Mouse (Mus musculus) G1E (cell line): ENCODE results near the gene Ptcd1. TPM values are rescaled to one million over a fixed set of nuclear protein-coding genes. Genes with fewer than 3 reads are reported as not detected.

ENCODE experiments used
- ATAC-seq: 2 replicates; pipeline ENCODE4 v1.8.0; 2016; ENCODE audit warnings: mild to moderate bottlenecking; ENCODE audit not compliant: insufficient number of reproducible peaks, poor library complexity, low FRiP score, severe bottlenecking; ENCODE audit errors: extremely low read depth
- DNase-seq: peaks from one replicate; pipeline ENCODE4 v3.0.0; 2012; ENCODE audit warnings: low spot score
- H3K27me3 ChIP-seq: 2 replicates; pipeline ENCODE4 v1.6.1; 2012; ENCODE audit warnings: mild to moderate bottlenecking, low read length, inconsistent platforms; ENCODE audit not compliant: insufficient read depth
- H3K36me3 ChIP-seq: replicated peaks from 2 replicates; pipeline ENCODE3; 2012; ENCODE audit warnings: mild to moderate bottlenecking, inconsistent platforms
- H3K4me1 ChIP-seq: 2 replicates; pipeline ENCODE4 v1.6.1; 2012; ENCODE audit warnings: low read depth, low read length, inconsistent platforms, mixed read lengths; ENCODE audit not compliant: insufficient read depth
- H3K4me3 ChIP-seq: 2 replicates; pipeline ENCODE4 v1.5.1; 2012; ENCODE audit warnings: low read depth, mild to moderate bottlenecking, inconsistent platforms, low read length, moderate library complexity, mixed read lengths
- H3K9me3 ChIP-seq: replicated peaks from 2 replicates; pipeline ENCODE4 v1.6.1; 2012; ENCODE audit warnings: inconsistent platforms
- CTCF ChIP-seq: IDR thresholded peaks from 2 replicates; pipeline ENCODE4 v1.5.1; 2012; ENCODE audit warnings: low read depth, low read length, inconsistent platforms, mixed read lengths
- GATA1 ChIP-seq: IDR thresholded peaks from 2 replicates; pipeline ENCODE4 v1.6.1; 2012; ENCODE audit warnings: borderline replicate concordance, low read length, inconsistent platforms, mixed read lengths
- GATA2 ChIP-seq: IDR thresholded peaks from 2 replicates; pipeline ENCODE4 v1.6.1; 2012; ENCODE audit warnings: low read depth, low read length, inconsistent platforms, borderline replicate concordance
- POLR2AphosphoS5 ChIP-seq: IDR thresholded peaks from 2 replicates; pipeline ENCODE4 v1.6.1; 2012; ENCODE audit warnings: low read depth, low read length, inconsistent platforms; ENCODE audit not compliant: insufficient replicate concordance
- TAL1 ChIP-seq: conservative IDR thresholded peaks from 2 replicates; pipeline ENCODE4 v1.6.1; 2012; ENCODE audit warnings: low read depth, low read length, inconsistent platforms, mixed read lengths
- polyA plus RNA-seq: library from polyadenylated mRNA; stranded (reverse); fragments of >175 nt; gene quantifications from 2 replicates; pipeline ENCODE4 v1.2.3, GENCODE M21; 2012
- total RNA-seq, 2 experiments: library from RNA; stranded (forward) in 1 of 2; stranded (reverse) in 1 of 2; fragments of 200-1000 nt in 1 of 2; fragments of >200 nt in 1 of 2; fragmentation: Nextera tagmentation in 1 of 2; gene quantifications; 2 replicates each; pipeline ENCODE4 v1.2.3; 2014 to 2017

The Ptcd1 gene
- total and polyA plus RNA-seq, 3 experiments, result 8.2 to 17.1 (median 10.9) TPM

- DNase-seq (peak; percentile 64), ATAC-seq (peak; percentile 90)
- TF ChIP-seq POLR2AphosphoS5 (no peak), GATA1 (no peak), CTCF (no peak), GATA2 (no peak), TAL1 (peak; percentile 49)
- Histone ChIP-seq H3K4me1 (peaks cover 51% of the 10 kb centered on the region), H3K9me3 (no peaks in the 10 kb centered on the region), H3K27me3 (no peaks in the 10 kb centered on the region), H3K4me3 (no peak overlapping the region), H3K36me3 (peaks cover 90% of the 10 kb centered on the region)
Measured at GRCm38 (mm10) chr5:145098340-145098821, 68.5 kb downstream of the Ptcd1 start.

Other genes with a start within 250 kb of the Ptcd1 start
- 1.3 and 1.7 TPM in 2 replicates for gene Smurf1, start 201.3 kb downstream of the Ptcd1 start, total RNA-seq (2014; fragmentation: Nextera tagmentation)
- 1.9 and 4.1 TPM in 2 replicates for gene Smurf1, start 201.3 kb downstream of the Ptcd1 start, total RNA-seq (2017)
- gene Smurf1, start 201.3 kb downstream of the Ptcd1 start, polyA plus RNA-seq, result 2.0 and 2.1 TPM in 2 replicates
- not detected in 2 replicates for gene Gm4871, start 134.4 kb downstream of the Ptcd1 start, total RNA-seq (2014; fragmentation: Nextera tagmentation)
- gene Gm4871, start 134.4 kb downstream of the Ptcd1 start, total RNA-seq (2017), result not detected in 2 replicates
- gene Gm4871, start 134.4 kb downstream of the Ptcd1 start, polyA plus RNA-seq, result not detected in 2 replicates
- not detected in 2 replicates for gene 1700018F24Rik, start 124.1 kb downstream of the Ptcd1 start, total RNA-seq (2014; fragmentation: Nextera tagmentation)
- gene 1700018F24Rik, start 124.1 kb downstream of the Ptcd1 start, total RNA-seq (2017), result not detected in 2 replicates
- not detected in 2 replicates for gene 1700018F24Rik, start 124.1 kb downstream of the Ptcd1 start, polyA plus RNA-seq
- 77.0 and 85.3 TPM in 2 replicates for gene Arpc1a, start 83.3 kb downstream of the Ptcd1 start, total RNA-seq (2014; fragmentation: Nextera tagmentation)
- gene Arpc1a, start 83.3 kb downstream of the Ptcd1 start, total RNA-seq (2017), result 125 and 169 TPM in 2 replicates
- 56.4 and 58.6 TPM in 2 replicates for gene Arpc1a, start 83.3 kb downstream of the Ptcd1 start, polyA plus RNA-seq
- gene Kpna7, start 83.1 kb downstream of the Ptcd1 start, total RNA-seq (2014; fragmentation: Nextera tagmentation), result not detected in 2 replicates
- gene Kpna7, start 83.1 kb downstream of the Ptcd1 start, total RNA-seq (2017), result not detected in 2 replicates
- gene Kpna7, start 83.1 kb downstream of the Ptcd1 start, polyA plus RNA-seq, result not detected in 2 replicates
- gene Arpc1b, start 52.9 kb downstream of the Ptcd1 start, total RNA-seq (2014; fragmentation: Nextera tagmentation), result 226 and 347 TPM in 2 replicates
- gene Arpc1b, start 52.9 kb downstream of the Ptcd1 start, total RNA-seq (2017), result 230 and 290 TPM in 2 replicates
- gene Arpc1b, start 52.9 kb downstream of the Ptcd1 start, polyA plus RNA-seq, result 2,252 and 2,780 TPM in 2 replicates
- gene Pdap1, start 26.9 kb downstream of the Ptcd1 start, total RNA-seq (2014; fragmentation: Nextera tagmentation), result 95.0 and 112 TPM in 2 replicates
- 72.7 and 82.5 TPM in 2 replicates for gene Pdap1, start 26.9 kb downstream of the Ptcd1 start, total RNA-seq (2017)
- 173 and 217 TPM in 2 replicates for gene Pdap1, start 26.9 kb downstream of the Ptcd1 start, polyA plus RNA-seq
- 116 and 155 TPM in 2 replicates for gene Bud31, start 26.7 kb downstream of the Ptcd1 start, total RNA-seq (2014; fragmentation: Nextera tagmentation)
- 287 and 292 TPM in 2 replicates for gene Bud31, start 26.7 kb downstream of the Ptcd1 start, total RNA-seq (2017)
- 5.7 and 8.7 TPM in 2 replicates for gene Bud31, start 26.7 kb downstream of the Ptcd1 start, polyA plus RNA-seq
- gene Cpsf4, start 105 bp upstream of the Ptcd1 start, total RNA-seq (2014; fragmentation: Nextera tagmentation), result 44.3 and 55.4 TPM in 2 replicates
- gene Cpsf4, start 105 bp upstream of the Ptcd1 start, total RNA-seq (2017), result 67.6 and 71.2 TPM in 2 replicates
- 89.8 and 90.0 TPM in 2 replicates for gene Cpsf4, start 105 bp upstream of the Ptcd1 start, polyA plus RNA-seq
- 133 and 170 TPM in 2 replicates for gene Atp5j2, start 25.0 kb upstream of the Ptcd1 start, total RNA-seq (2014; fragmentation: Nextera tagmentation)
- 257 and 304 TPM in 2 replicates for gene Atp5j2, start 25.0 kb upstream of the Ptcd1 start, total RNA-seq (2017)
- 21.5 and 61.1 TPM in 2 replicates for gene Atp5j2, start 25.0 kb upstream of the Ptcd1 start, polyA plus RNA-seq
- gene Zkscan14, start 34.8 kb upstream of the Ptcd1 start, total RNA-seq (2014; fragmentation: Nextera tagmentation), result 9.6 and 9.9 TPM in 2 replicates
- gene Zkscan14, start 34.8 kb upstream of the Ptcd1 start, total RNA-seq (2017), result 21.3 and 22.2 TPM in 2 replicates
- 2.9 and 3.6 TPM in 2 replicates for gene Zkscan14, start 34.8 kb upstream of the Ptcd1 start, polyA plus RNA-seq
- gene Zkscan5, start 37.5 kb upstream of the Ptcd1 start, total RNA-seq (2014; fragmentation: Nextera tagmentation), result 13.7 and 14.6 TPM in 2 replicates
- 9.2 and 10.4 TPM in 2 replicates for gene Zkscan5, start 37.5 kb upstream of the Ptcd1 start, total RNA-seq (2017)
- gene Zkscan5, start 37.5 kb upstream of the Ptcd1 start, polyA plus RNA-seq, result 1.3 and 2.8 TPM in 2 replicates
- 124 and 145 TPM in 2 replicates for gene Zfp655, start 64.6 kb upstream of the Ptcd1 start, total RNA-seq (2014; fragmentation: Nextera tagmentation)
- 92.8 and 101 TPM in 2 replicates for gene Zfp655, start 64.6 kb upstream of the Ptcd1 start, total RNA-seq (2017)
- gene Zfp655, start 64.6 kb upstream of the Ptcd1 start, polyA plus RNA-seq, result 25.1 and 32.6 TPM in 2 replicates
- gene Zscan25, start 113.4 kb upstream of the Ptcd1 start, total RNA-seq (2014; fragmentation: Nextera tagmentation), result 23.7 and 33.2 TPM in 2 replicates
- 9.2 and 10.0 TPM in 2 replicates for gene Zscan25, start 113.4 kb upstream of the Ptcd1 start, total RNA-seq (2017)
- gene Zscan25, start 113.4 kb upstream of the Ptcd1 start, polyA plus RNA-seq, result 34.7 and 44.8 TPM in 2 replicates
- not detected in 2 replicates for gene Cyp3a57, start 178.2 kb upstream of the Ptcd1 start, total RNA-seq (2014; fragmentation: Nextera tagmentation)
- 0.23 TPM in 1 of 2 replicates, not detected in the other for gene Cyp3a57, start 178.2 kb upstream of the Ptcd1 start, total RNA-seq (2017)
- gene Cyp3a57, start 178.2 kb upstream of the Ptcd1 start, polyA plus RNA-seq, result not detected in 2 replicates